Mouse (Mus musculus): ENCODE measurements around the gene Cabp7.

GRCm38 (mm10) chr11:4764476-4764875 is 17.9 kb upstream of the Cabp7 start:
- no peak for TF ChIP-seq GATA1 (IDR thresholded peaks at IDR 0.05; ENCODE audit: low read length)
- TF ChIP-seq TAL1 (IDR thresholded peaks at IDR 0.05; ENCODE audit: low read length), result no peak
